Mouse (Mus musculus) adrenal gland, postnatal 4 days (tissue): Measurements from ENCODE around the gene Ccdc82. TPM values are rescaled to one million over a fixed set of nuclear protein-coding genes. Genes with fewer than 3 reads are reported as not detected.

Experiments used
- DNase-seq, 2 experiments: peaks; one replicate each; pipeline ENCODE4 v3.0.0; 2021 to 2022; ENCODE audit warnings: low spot score in 2 of 2, mixed read lengths in 2 of 2
- long read RNA-seq, 2 experiments: library from polyadenylated mRNA; stranded (forward); transcript quantifications; one replicate each; pipeline ENCODE4 v2.0.0; 2021
- total RNA-seq, 2 experiments: library from RNA; stranded (reverse); gene quantifications; 2 replicates each; pipeline ENCODE4 v1.2.3; 2021

Ccdc82 gene
- total RNA-seq, result 10 to 100 TPM; 21.9 to 22.4 TPM
- long read RNA-seq, experiment 1, full-length matches to known transcripts, result 3 of 5 reads
- long read RNA-seq, experiment 1, partial matches to known transcripts, result 1 of 5 reads
- long read RNA-seq, experiment 1, other reads (novel, unspliced or antisense), result 1 of 5 reads
- long read RNA-seq, experiment 2, full-length matches to known transcripts, result 11 of 18 reads
- long read RNA-seq, experiment 2, partial matches to known transcripts, result 4 of 18 reads
- long read RNA-seq, experiment 2, other reads (novel, unspliced or antisense), result 3 of 18 reads

GRCm38 (mm10) chr9:13246815-13247638 is at the start of gene Ccdc82:
Gene Ccdc82 (plus strand): TSS chr9:13246955.
- peak; percentile 76 to 87 for DNase-seq

- no peak for DNase-seq
Observed at GRCm38 (mm10) chr9:13200079-13200478, 46.7 kb upstream of the Ccdc82 start.

- no peak for DNase-seq
Observed at GRCm38 (mm10) chr9:13203109-13203508, 43.6 kb upstream of the Ccdc82 start.

GRCm38 (mm10) chr9:13203681-13204080 is 43.1 kb upstream of the Ccdc82 start:
- DNase-seq, result no peak

GRCm38 (mm10) chr9:13206369-13206768 is 40.4 kb upstream of the Ccdc82 start:
- DNase-seq, result no peak

- no peak for DNase-seq
Observed at GRCm38 (mm10) chr9:13225872-13226271, 20.9 kb upstream of the Ccdc82 start.

- DNase-seq, result no peak
Observed at GRCm38 (mm10) chr9:13230553-13230952, 16.2 kb upstream of the Ccdc82 start.

- no peak for DNase-seq
Observed at GRCm38 (mm10) chr9:13231545-13232216, 15.1 kb upstream of the Ccdc82 start.

GRCm38 (mm10) chr9:13242321-13242720 is 4.4 kb upstream of the Ccdc82 start:
- no peak for DNase-seq

GRCm38 (mm10) chr9:13245481-13245880 is 1.3 kb upstream of the Ccdc82 start, which contains the start of gene Jrkl:
Gene Jrkl (minus strand): TSS chr9:13245829.
- DNase-seq, result no peak

GRCm38 (mm10) chr9:13248104-13248503 is 1.3 kb downstream of the Ccdc82 start:
- DNase-seq, result no peak

GRCm38 (mm10) chr9:13251251-13251650 is 4.5 kb downstream of the Ccdc82 start:
- DNase-seq, result no peak

GRCm38 (mm10) chr9:13256726-13257125 is 10.0 kb downstream of the Ccdc82 start:
- no peak for DNase-seq

GRCm38 (mm10) chr9:13258173-13258572 is 11.4 kb downstream of the Ccdc82 start:
- no peak for DNase-seq

- DNase-seq, result no peak
Observed at GRCm38 (mm10) chr9:13260980-13261379, 14.2 kb downstream of the Ccdc82 start.

GRCm38 (mm10) chr9:13273219-13273618 is 26.5 kb downstream of the Ccdc82 start:
- no peak for DNase-seq

- DNase-seq, result no peak
Observed at GRCm38 (mm10) chr9:13287482-13287881, 40.7 kb downstream of the Ccdc82 start.

GRCm38 (mm10) chr9:13296274-13297121 is 49.7 kb downstream of the Ccdc82 start:
- DNase-seq, result peak; percentile 62 to 84

GRCm38 (mm10) chr9:13297122-13297667 is 50.4 kb downstream of the Ccdc82 start:
- no peak for DNase-seq

GRCm38 (mm10) chr9:13297668-13298512 is 51.1 kb downstream of the Ccdc82 start, which contains the start of gene Maml2:
Gene Maml2 (plus strand): TSS chr9:13297957.
- peak in 1 of 2 experiments; percentile 40 for DNase-seq
